Mouse (Mus musculus) cerebellum, postnatal 36 days (tissue): ENCODE data around the gene Pi16.

ENCODE experiments used
- DNase-seq, 2 experiments: peaks; one replicate each; pipeline ENCODE4 v3.0.0; 2021 to 2022; ENCODE audit warnings: mixed read lengths in 2 of 2

Gene Pi16

GRCm38 (mm10) chr17:29358928-29359327, 41.4 kb downstream of the Pi16 start:
- no peak for DNase-seq

- DNase-seq: no peak
These were observed 43.3 kb downstream of the Pi16 start, which contains the start of gene Fgd2 for GRCm38 (mm10) chr17:29360761-29361221. Fgd2 (plus strand) TSS chr17:29360914.

DNA sequence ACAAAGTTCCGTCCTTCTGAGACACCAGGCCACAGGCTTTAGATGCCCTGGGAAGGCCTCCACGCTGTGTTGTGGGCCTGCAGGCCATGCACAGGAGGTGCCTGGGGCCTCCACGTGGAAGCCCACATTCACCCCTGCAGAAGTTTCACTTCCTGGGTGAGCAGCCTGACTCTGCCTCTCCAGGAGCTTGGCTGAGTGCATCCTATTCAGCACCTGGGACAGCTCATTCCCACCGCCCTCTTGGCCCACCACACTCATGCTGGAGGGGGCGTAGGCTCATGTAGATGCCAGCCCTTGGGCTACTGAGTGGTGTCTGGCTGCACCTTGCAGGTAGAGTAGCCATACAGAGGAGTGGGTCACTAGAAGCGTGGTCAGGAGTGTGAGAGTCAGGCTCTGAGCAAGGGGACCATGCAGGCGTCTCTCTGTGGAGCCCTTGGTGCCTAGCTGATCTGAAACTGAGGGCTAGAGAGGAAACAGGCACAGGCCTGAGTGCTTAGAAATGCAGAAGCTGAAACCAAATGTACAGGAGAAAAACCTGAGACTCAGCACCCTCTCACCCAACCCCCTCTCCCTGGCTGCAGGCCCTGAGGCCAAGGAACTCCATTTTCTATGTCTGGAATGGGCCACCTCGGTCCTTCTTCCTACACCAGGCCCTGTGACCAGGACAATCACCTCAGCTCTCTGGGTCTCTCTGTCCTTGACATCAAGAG, 44.7 kb downstream of the Pi16 start:
- no peak for DNase-seq

- DNase-seq: no peak
These were observed 45.6 kb downstream of the Pi16 start for GRCm38 (mm10) chr17:29363109-29363508.

- DNase-seq: peak; percentile 39 to 51
These were observed 47.7 kb downstream of the Pi16 start for GRCm38 (mm10) chr17:29365105-29365621.

- DNase-seq: no peak
These were observed 51.2 kb downstream of the Pi16 start for GRCm38 (mm10) chr17:29368726-29369125.

GRCm38 (mm10) chr17:29370984-29371723, 53.7 kb downstream of the Pi16 start:
- DNase-seq: peak; percentile 94 to 98

- DNase-seq: no peak
These were observed 58.4 kb downstream of the Pi16 start for GRCm38 (mm10) chr17:29375871-29376270.

GRCm38 (mm10) chr17:29378056-29378455, 60.6 kb downstream of the Pi16 start:
- no peak for DNase-seq
